Mouse (Mus musculus) G1E (cell line): ENCODE results near the gene Paxbp1.

ENCODE experiments used
- CTCF ChIP-seq: IDR thresholded peaks from 2 replicates; pipeline ENCODE4 v1.5.1; 2012; ENCODE audit warnings: low read depth, low read length, inconsistent platforms, mixed read lengths
- GATA1 ChIP-seq: IDR thresholded peaks from 2 replicates; pipeline ENCODE4 v1.6.1; 2012; ENCODE audit warnings: borderline replicate concordance, low read length, inconsistent platforms, mixed read lengths
- POLR2AphosphoS5 ChIP-seq: IDR thresholded peaks from 2 replicates; pipeline ENCODE4 v1.6.1; 2012; ENCODE audit warnings: low read depth, low read length, inconsistent platforms; ENCODE audit not compliant: insufficient replicate concordance

DNA sequence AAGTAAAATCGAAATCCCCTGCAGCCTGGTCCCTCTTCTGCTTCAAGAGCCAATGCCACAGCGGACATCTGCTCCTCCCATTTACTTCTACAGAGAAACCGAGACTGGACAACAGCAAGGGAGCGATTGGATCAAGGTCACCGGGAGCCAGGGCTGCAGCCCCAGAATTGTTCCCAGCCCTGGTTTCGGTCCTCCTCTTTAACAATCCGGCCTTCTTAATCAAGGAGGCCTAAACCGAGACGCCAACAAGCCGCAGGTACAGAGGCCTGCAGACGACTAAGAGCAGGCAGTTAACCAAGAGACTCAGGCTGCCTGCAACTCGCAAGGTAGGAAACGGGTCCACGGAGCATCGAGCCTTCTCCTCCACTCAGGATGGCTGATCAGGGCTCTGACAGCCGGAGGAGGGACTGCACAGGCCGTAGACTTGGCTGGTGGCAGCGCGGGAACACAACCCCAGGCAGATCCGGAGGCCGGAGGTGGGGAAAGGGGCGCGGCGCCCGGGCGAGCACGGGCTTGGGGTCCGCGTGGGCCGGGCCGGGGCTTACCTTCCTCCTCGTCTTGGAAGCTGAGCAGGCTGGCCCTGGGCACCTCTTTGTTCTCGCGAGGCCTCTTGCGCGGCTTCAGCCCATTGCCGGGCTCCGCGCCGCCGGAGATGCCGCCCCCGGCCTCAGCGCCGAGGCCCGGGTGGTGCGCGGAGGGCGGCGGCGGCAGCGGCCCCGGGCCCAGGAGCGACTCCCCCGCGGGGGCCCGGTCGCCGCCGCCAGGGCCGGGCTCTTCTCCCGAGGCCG is 688 bp downstream of the Paxbp1 start:
- no peak for TF ChIP-seq CTCF
- TF ChIP-seq POLR2AphosphoS5: no peak
- TF ChIP-seq GATA1: no peak
